Mouse (Mus musculus) lung, adult 18-20 months (tissue): ENCODE results near the gene Adamts5.

Experiments used
- DNase-seq, 2 experiments: peaks; one replicate each; pipeline ENCODE4 v3.0.0; 2022; ENCODE audit warnings: mixed read lengths in 2 of 2

Adamts5 gene

DNA sequence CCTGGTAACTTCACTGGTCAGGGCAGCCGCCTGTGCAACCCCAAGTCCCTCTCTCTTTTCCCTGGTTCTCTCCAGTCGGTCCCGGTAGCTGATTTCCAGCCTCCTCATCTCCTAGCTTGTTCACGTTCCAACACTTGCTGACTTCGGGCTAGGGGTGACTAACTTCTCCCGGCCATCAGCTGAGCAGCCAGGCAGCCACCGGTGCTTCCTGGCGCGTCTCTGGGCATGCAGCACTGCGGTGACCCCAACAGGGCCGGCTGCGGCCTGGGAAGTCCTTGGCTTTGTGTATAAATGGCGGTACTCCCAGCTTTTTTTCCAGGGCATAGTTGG is at the start of gene Adamts5:
Gene Adamts5 (minus strand): TSS at position 248 of the 330 bp plus-strand sequence.
- DNase-seq = no peak

- DNase-seq = no peak
Observed at GRCm38 (mm10) chr16:85950356-85950755, 48.7 kb upstream of the Adamts5 start.

DNA sequence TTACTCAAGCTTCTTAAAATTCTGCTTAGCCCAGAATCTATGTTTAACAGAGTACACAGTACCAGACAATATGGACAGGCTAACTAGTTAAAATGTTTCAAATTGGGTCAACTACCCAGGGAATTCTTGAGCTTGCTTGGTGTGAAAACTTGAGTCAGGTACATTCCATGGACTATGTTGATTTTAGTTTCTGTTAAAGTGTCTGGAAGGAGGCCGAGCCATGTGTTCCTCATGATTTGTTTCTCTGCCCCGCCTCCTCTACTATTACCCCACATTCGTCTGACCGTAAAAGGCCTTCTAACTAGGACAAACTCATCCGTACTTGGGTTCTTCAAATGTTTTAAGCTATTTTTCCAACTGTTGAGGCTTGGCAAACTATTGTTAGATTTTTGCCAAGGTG is 24.4 kb upstream of the Adamts5 start:
- peak in 1 of 2 experiments; percentile 29 for DNase-seq

DNA sequence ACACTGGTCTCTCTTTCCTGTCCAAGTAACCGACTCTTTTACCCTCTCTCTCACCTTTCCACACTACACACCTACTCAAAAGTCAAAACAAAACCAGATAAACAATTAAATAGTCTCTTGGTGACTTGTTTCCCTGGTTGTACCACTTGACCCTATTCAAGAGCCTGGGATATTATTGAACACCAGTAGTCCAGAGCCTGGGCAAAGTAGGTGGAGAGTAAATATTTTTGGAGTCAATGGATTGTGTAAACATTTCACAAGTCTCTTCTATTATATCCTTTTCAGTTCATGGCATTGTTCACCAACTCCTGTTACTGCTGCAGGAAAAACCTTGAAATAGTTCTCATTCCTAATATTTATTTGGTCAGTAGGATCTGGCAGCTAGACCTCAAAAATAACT is 20.8 kb upstream of the Adamts5 start:
- DNase-seq = peak in 1 of 2 experiments; percentile 36

DNA sequence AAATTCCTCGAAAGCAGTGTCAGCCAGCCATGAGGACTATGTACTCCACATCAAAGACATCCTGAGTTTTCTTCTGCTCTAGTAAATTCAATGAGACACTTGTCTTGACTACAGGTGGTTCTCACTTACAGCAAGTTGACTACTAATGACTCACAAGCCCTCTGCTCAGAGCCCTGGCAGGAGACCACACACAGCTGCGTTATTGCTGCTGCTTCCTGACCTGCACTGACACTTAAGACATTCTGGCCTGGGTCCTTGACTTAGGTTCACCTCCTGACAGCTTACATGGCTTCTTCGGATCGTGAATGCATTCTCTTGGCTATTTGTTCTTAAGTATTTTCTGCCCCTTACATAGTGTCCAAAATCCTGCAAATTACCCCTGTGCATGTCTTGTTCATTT is 18.5 kb upstream of the Adamts5 start:
- no peak for DNase-seq

- peak; percentile 41 to 52 for DNase-seq
Observed at GRCm38 (mm10) chr16:85900702-85901580, 687 bp downstream of the Adamts5 start.

- peak in 1 of 2 experiments; percentile 11 for DNase-seq
Observed at GRCm38 (mm10) chr16:85899790-85900587, 1.6 kb downstream of the Adamts5 start.

DNA sequence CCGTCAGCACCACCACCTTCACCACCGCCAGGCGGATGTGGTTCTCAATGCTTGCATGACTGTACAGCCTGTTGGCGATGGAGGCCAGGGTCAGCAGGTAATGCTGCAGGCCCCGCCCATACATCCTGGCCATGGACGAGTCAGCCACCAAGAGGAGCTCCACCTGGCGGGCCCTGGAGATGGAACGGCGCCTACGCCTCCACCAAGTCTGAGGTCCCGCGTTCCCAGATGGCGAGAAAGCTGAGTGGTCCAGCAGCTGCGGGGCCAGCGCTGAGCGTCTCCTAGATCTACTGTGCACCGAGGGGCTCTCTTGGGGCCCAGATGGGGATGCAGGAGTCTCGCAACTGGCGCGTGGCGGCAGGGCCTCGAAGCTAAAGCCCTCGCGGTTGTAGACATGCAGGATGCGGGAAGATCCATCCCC is 2.3 kb downstream of the Adamts5 start:
- DNase-seq = peak; percentile 70 to 72

GRCm38 (mm10) chr16:85898816-85899215 is 2.8 kb downstream of the Adamts5 start:
- DNase-seq = no peak

DNA sequence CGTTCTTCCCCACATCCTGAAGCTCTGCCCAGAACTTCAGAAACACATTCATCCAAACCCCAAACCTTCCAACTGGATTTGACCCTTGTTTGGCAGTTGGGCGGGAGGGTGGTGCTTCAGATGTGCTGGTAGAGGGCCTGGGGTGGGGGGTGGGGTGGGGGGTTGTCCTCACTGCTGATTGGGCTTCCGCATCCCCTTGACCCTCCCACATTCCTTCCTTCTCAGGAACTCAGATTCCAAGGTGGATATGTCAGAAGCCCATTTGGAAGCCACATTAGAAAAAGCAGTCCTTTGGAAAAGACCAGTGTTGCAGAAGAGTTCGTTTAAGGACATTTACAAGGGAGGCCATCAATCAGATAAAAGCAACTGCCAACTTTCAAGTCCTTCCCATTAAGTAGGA is 3.2 kb downstream of the Adamts5 start:
- peak; percentile 42 to 49 for DNase-seq

GRCm38 (mm10) chr16:85897854-85898253 is 3.8 kb downstream of the Adamts5 start:
- DNase-seq = no peak

DNA sequence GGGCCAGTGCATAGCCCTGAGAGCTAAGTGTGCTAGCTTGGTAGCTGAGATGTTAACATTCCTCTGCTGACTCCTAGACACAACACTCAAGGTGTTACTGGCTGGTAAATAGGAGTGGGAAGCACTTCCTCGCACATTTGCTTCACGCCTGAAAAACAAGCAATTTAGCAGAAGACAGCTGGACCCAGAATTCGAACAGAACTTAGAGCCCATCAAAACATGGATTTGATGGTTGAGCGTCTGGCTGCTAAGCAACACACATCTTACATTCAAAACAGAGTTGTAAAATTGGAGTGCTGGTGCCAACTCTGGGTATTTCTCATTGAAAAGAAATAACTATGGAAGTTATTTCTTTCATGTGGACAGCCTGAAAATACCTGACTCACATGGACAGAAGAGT is 5.7 kb downstream of the Adamts5 start:
- DNase-seq = no peak

DNA sequence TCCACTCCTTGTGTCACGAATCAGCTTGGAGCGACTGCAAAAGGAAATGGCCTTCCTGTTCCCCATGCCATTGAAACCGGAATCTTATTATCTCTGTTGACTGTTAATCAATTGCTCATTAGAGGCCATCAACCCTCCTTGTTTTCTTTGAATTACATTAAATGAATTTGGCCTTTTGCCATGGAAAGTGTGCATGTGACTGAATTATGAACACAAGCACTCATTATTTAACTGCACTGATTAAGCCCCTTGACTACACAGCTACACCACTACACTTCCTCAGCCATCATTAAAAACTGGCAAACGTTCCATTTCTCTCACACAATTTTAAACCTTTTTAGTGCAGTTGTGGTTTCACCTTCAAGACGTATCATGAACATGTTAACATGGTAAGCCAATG is 11.8 kb downstream of the Adamts5 start:
- DNase-seq = no peak

DNA sequence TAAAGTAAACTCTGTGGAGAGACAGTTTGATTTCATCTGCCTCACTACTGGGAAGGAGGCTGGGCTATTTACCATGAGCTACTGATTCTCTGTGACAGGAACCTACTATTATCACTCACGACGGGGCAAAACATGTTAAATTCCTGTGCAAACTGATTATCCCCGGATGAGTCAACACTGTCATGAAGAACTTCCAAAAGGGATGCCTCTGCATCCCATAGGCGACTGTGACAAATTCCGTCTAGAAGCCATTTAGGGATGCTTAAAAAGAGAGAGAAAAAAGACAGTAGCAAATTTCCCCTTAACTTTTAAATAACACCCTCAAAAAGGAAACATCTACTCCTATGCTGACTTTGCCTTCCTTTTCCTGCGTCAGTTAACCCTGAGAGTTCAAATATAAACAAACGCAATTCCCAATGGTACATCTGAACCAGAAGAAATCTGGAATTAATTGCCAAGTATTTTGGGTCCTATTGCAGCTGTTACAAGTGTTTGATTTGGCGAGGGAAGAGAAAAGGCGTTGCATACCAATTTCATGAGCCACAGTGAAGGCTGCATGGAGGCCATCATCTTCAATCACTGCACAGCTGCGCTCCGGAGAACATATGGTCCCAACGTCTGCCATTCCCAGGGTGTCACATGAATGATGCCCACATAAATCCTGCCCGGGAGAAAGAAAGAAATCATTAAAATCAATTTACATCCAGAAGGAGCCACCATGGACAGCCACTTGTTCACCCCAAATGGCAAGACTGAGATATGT is 14.2 kb downstream of the Adamts5 start:
- peak in 1 of 2 experiments; percentile 5 for DNase-seq

DNA sequence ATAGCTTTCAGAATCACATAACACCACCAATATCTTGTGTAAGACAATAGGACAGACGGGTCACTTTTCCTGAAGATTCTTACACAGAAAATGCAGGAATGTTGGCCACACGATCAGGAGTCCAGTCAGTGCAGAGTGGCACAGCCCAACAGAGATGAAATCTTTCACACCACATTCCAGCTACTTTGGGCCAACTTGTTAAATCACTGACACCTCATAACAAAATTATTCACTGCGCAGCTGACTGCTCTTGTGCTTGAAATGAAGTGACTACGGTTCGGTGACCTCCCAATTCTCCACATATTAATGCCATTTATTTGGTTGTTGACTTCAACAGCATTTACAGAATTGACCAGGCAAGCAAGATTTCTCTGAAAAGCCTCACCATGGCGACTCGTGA is 22.6 kb downstream of the Adamts5 start:
- no peak for DNase-seq

- peak in 1 of 2 experiments; percentile 5 for DNase-seq
Observed at GRCm38 (mm10) chr16:85874141-85874540, 27.5 kb downstream of the Adamts5 start.

- no peak for DNase-seq
Observed at GRCm38 (mm10) chr16:85871971-85872370, 29.7 kb downstream of the Adamts5 start.

- DNase-seq = no peak
Observed at GRCm38 (mm10) chr16:85871248-85871647, 30.4 kb downstream of the Adamts5 start.

GRCm38 (mm10) chr16:85864691-85865389 is 36.8 kb downstream of the Adamts5 start:
- no peak for DNase-seq

GRCm38 (mm10) chr16:85854505-85854904 is 47.1 kb downstream of the Adamts5 start:
- DNase-seq = no peak

- no peak for DNase-seq
Observed at GRCm38 (mm10) chr16:85827066-85827465, 74.6 kb downstream of the Adamts5 start.

DNA sequence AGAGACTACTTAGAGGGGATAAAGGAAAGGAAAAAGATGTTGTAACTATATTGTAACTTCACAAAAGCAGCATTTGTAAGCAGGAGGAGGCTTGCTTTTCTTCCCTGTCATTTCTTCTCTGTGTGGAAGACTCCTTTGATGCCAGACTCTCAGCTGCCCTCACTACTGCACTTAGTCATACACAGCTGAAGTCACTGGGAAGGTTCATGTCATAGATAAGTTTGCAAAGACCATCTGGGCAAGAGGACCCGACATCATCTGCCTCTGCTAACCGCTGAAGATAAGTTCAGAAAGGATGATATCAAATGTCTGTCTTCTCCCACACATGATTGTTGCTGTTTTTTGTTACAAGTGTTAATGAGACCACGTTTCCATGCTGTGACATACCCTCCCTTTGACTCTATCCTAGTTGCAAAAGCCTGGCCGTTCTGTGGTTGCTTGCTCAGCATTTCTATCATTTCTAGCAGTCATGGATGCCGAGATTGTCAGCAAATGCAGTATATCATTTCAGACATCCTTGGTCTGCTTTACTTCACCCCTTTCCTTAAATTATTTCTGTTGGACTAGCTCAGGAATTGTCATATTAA is 79.2 kb downstream of the Adamts5 start:
- DNase-seq = no peak
